Mouse (Mus musculus): ENCODE measurements at regions not wholly inside any gene's neighbourhood (a gene's known extent, or its start where the extent isn't known, plus 50 kb on each side); places are given as distances from the start of the nearest gene placed in this dataset.
"Not testable (repeated sequence)": the region's sequence is repeated elsewhere in the genome, so short reads cannot be mapped to it uniquely, and the experiment has no call there.

DNA sequence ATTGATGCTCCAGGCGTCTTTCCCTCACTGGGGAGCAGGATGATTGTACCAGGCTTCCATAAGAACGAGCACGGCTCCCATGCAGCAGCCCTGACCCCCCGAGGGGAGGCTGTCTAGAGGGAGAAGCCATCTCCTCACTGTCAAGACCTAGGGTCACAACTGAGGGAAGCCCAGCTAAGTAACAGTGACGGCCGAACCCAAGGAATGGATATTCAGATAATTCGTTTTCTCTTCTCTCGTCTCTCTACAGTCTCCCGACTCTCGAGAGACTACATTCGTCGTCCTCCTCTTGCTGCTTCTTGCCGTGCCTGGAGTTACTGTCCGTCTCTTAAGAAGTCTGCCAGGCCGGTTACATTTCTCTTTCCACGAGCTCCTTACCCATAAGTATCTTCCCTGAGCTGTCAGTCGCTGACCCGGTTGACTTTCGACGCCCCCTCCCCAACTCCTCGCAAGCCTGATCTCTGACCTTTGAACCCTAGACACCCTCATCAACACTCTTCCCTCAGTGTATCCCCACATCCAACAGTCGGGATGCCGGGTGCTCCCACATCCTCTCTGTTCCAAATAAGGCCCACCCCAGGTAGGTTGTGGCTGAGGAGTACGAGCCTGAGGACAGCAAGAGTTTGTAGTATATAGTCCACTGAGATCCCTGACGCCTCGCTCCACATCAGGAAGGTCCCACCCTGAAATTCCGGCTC is 1763.3 kb upstream of the Flrt2 start:
- not testable (repeated sequence) for TF ChIP-seq CTCF (IDR thresholded peaks at IDR 0.05; ENCODE audit: low read depth, low read length); POLR2AphosphoS5 (IDR thresholded peaks at IDR 0.05; ENCODE audit: insufficient replicate concordance, low read depth, low read length); TAL1 (conservative IDR thresholded peaks at IDR 0.05; ENCODE audit: low read depth, low read length); GATA2 (IDR thresholded peaks at IDR 0.05; ENCODE audit: borderline replicate concordance, low read depth, low read length); GATA1 (IDR thresholded peaks at IDR 0.05; ENCODE audit: borderline replicate concordance, low read length)
